Mouse (Mus musculus) neural tube, embryonic 10.5 days (tissue): Measurements from ENCODE around the gene Kcnh1.

Source experiments
- DNase-seq: peaks from one replicate; pipeline ENCODE4 v3.0.0-alpha.2; 2017; ENCODE audit warnings: low spot score; ENCODE audit errors: extremely low spot score

Kcnh1 gene

DNA sequence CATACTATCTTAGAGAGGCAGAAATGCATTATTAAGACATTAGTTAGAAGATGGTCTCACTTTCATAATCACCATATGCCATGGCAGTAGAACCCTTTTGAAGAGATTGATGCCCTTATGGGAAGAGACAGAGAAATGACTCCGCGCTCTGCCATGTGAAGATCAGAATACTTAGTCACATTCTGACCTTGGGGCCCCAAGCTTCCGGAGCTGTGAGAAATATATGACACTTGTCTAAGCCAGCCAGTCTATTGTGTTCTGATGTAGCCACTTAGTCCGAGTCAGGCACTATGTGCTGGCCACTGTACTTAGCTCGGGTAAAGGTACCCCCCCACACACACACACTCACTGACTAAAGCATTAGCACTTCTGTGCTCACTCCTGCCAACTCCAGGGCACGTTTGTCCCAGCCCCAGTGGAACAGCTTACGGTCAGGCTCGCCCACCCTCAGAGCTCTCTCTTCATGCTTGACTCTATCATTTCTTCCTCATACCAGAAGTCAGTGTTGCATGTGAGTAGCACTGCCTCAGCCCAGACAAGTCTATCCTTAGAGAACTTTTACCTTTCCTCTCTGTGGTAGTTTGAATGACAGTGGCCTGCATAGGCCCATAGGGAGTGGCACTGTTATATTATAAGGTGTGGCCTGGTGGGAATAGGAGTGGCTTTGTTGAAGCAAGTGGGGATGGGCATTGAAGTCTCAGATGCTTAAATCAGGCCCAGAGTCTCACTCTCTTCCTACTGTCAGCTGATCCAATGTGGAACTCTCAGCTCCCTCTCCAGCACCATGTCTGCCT lies 212.5 kb downstream of the Kcnh1 start:
- DNase-seq, result no peak

- no peak for DNase-seq
Observed at GRCm38 (mm10) chr1:192405136-192405535, 214.6 kb downstream of the Kcnh1 start.

DNA sequence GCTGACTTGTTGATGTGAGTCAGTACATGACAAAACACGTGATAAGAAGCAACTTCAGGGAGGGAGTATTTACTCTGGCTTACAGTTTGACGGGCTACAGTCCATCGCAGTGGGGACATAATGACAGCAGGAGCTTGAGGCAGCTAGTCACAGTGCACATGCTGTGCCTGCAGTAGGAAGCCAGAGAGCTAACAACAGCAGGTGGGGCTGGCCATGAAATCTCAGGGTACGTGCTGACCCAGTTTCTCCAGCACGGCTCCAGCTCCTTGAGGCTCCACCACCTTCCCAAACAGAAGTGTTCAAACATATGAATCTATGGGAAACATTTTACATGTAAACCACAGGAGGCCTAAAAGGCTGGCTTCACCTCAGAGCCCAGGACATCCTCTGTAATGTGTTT lies 216.0 kb downstream of the Kcnh1 start:
- no peak for DNase-seq

GRCm38 (mm10) chr1:192415813-192416212 lies 225.2 kb downstream of the Kcnh1 start:
- DNase-seq, result no peak

DNA sequence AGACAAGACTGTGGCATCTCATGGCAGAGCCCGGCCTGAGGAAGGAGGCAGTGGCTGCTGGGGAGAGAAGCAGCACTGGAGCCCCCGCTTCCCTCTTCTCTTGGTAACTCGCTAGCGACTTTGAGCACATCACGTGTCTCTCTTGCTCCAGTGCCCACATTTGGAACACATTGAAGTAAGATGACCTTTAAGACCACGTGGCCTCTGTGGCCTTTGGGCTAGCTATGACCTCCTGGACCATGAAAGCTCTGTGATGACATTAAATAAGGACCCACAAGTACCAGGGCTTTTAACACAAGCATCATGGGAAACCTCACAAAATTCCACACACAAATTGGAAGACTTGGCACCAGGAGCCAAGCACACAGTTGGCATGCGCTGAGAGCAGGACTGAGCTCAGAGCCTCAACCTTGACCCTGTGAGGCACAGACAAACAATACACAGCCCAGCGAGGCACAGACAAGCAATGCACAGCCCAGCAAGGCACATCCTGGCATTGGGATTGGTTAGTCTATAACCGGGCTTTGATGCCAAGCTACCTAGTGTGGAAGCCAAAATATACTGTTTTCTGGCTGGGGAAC lies 225.8 kb downstream of the Kcnh1 start:
- no peak for DNase-seq

DNA sequence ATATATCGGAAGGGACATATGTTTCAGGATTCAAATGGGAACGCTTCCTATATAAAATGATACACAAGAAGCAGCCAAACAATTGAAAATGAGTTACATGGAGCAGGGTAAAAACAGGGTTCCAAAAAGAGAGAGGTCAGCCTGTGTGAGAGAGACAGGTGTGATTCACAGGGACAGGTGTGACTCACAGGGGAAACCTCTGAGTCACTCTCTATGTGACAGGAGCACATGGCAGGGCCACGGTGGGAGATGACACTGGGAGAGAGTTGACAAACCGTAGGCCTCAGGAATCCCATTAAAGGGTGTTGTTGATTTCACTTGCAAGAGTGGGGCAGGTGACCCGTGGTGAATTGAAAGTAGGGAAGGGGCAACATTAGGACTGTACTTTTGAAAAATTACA lies 228.6 kb downstream of the Kcnh1 start:
- DNase-seq, result no peak

GRCm38 (mm10) chr1:192421377-192422166 lies 231.0 kb downstream of the Kcnh1 start:
- DNase-seq, result no peak

DNA sequence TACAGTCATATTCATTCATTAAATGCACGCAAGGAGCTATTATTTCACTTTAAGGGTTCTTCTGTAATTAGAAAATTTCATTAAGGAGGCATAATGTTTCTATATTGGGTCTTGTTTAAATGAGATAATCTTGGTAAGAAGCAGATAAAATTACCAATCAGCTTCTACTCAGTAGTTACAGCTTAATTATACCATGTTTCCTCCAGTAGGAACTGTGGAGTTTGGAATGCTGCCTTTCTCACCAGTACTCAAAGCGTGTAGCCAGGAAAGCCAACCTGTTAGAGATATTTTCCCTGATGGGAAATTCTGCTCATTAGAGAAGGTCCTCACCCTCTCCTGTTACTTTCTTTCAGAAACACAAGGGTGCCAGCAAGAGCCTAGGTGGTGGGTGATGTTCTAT lies 240.8 kb downstream of the Kcnh1 start:
- DNase-seq, result no peak

GRCm38 (mm10) chr1:192435503-192435902 lies 244.9 kb downstream of the Kcnh1 start:
- no peak for DNase-seq

DNA sequence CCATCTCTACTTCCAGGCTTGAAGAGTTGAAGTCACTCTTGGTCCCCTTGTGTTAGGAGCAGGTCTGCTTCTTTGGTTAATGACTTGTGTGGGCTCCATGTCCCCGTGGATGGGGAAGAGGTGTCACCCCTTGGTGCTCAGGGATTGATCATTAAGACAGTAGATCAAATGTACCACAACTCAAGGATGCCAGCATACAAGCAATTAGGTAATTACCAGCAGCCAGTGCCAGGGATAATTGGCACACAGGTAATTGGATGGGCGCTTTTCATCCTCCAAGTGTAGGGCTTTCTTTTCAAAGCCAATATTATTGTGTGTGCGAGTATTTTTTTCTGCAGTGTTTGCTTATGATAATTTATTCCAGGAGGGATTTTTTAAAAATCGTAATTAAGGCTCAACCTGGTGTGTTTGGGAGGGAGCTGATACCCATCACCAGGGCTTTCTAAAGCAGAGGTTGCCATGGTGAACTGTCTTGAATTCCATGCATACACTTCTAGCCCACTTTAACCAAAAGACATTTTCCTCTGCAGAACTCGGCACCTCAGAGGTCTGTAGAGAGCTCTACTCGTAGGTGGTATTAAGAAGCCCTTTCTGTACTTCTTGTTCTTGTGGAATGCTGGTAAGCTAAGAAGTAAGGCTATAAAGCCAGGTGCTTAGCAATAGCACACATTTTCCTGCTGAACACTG lies 248.7 kb downstream of the Kcnh1 start:
- DNase-seq, result no peak

DNA sequence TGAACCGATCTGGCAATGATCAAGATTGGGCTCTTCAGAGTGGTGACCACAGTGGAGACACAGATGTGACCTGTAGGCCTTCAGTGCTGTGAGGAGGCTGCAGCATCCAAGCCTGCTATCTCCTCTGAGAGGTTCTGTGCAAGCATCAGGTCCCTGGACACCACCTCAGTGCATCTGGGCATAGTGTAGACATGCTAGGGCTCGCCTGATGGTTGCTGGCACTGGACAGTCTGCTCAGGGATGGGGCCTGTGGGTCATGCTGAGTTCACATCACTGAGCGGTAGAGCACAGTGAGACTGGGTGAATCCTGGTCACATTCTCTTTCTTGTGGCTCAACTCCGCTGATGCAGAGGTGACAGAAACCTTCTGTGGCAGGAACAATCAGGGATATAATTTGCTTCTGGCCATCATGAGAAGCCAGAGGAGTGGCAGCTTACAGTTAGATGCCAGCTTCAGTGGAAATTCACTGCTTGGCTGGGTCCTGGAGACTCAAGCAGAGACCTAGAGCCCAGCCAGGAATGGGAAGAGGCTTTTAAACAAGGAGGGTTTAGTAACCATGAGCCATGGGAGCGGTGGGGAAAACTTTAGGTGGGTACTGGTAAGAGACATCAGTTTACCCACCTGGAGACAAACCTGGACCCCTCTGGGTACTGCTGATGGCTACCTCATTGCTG lies 252.3 kb downstream of the Kcnh1 start:
- no peak for DNase-seq

DNA sequence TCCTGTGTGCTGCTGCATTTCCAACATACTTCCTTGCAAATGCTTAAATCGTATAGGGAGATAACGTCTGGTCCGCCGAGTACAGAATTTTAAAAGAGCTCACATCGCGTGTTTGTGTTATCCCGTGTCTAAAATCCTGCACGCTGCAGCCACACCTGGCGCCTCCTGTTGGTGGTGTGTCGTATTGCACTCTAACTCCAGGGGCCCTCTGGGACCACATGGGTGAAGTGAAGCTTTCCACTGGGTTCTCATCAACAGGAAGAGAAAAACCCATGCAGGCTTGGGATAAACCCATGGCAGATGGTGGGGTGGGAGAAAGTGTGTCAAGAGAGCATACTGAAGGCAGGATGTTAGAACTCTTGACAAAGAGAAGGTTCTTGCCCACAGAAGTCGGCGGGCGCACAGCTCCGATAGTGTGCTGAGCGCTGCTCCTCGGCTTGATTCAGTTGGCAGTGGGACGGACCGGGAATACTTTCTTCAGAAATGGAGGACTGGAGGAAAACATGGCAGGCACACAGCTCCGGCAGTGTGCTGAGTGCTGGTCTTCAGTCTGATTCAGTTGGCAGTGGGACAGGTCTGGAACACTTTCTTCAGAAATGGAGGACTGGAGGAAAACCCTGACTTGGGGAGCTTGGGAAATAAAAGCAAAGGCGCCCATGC lies 253.6 kb downstream of the Kcnh1 start:
- DNase-seq, result peak; percentile 23

- DNase-seq, result no peak
Observed at GRCm38 (mm10) chr1:192444658-192445447, 254.3 kb downstream of the Kcnh1 start.

DNA sequence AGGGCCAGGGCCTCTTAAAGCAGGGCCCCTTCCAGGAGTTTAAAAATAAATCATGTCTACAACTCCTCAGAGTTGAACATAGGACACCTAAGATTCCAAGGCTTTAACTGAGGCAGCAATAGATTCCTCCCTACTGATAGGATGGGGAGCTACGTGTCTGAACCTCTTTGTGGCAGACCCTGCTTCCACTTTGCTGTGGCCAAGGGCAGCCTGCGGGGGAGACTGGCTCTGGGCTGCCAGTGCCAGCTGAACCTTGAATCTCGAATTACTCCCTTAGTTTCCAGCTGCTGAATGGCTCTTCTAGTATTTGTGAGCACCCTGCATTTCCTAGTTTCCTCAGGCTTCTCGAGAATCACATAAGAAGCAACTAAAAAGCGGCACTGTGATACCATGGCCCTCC lies 255.6 kb downstream of the Kcnh1 start:
- DNase-seq, result no peak

DNA sequence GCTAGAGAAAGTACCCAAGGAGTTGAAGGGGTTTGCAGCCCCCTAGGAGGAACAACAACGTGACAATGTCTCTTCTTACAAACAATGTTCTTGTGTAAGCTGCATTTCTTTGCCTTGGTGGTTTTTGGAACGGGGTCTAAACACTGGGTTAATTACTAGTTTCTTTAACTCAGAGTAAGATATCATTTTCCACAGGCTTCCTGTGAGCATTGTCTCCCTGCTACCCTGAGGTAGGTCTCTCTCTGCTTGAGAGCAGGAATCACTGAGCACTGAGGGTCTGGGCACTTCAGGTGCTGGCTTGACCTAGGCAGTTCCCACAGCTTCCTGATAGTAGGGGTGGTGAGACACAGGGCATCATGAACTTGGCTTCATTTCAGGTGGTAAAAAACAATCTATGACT lies 257.1 kb downstream of the Kcnh1 start:
- DNase-seq, result no peak

- no peak for DNase-seq
Observed at GRCm38 (mm10) chr1:192448512-192448911, 257.9 kb downstream of the Kcnh1 start.

DNA sequence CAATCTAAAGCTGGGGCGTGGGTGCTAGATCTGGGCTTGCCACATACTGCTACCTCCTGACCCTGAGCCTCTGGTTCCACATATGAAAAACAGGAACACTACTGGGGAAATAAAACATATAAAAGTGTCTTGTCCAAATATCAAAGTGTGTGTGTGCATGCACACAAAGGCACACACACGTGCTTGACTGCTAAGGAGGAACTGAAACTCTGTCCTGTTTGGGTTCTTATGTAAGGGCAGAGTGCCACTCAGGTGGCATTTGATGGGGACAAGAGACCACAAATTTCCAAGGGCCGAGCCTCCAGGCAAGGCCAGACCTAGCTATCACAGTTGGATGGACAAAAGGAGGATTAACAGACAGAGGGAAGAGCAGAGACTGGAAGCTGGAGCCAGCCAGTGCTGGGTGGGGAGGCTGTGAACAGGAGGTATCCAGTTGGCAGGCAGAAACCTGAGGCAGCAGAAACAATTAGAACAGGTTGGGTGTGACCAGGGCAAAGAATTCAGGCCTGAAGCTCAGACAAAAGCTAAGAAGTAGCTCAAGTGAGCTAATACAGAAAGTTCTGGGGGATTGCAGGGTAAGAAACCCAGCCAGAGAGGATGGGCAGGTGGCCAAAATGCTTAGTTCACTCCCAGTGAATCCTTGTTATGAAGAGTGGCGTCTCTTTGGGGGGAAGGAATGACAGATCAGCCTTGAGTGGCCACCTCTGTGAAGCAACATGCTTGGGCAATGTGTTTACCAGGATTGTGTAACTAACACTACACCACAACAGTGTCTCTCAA lies 259.2 kb downstream of the Kcnh1 start:
- DNase-seq, result no peak

DNA sequence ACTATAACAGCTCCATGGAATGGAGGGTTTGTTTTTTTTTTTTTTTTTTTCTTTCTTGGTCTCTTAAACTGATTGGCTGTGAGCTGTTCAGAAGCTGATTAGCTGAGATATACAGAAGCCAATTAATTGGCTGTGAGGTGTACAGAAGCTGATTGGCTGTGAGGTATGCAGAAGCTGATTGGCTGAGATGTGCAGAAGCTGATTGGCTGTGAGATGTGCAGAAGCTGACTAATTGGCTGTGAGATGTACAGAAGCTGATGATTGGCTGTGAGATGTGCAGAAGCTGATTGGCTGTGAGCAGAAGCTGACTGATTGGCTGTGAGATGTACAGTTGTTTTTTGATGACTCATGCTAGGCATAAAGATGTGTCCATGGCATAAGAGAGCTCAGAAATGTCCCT lies 259.9 kb downstream of the Kcnh1 start:
- no peak for DNase-seq

- no peak for DNase-seq
Observed at GRCm38 (mm10) chr1:192451722-192452121, 261.1 kb downstream of the Kcnh1 start.
